Mouse (Mus musculus): Measurements from ENCODE around the gene Med15.

Med15 gene

DNA sequence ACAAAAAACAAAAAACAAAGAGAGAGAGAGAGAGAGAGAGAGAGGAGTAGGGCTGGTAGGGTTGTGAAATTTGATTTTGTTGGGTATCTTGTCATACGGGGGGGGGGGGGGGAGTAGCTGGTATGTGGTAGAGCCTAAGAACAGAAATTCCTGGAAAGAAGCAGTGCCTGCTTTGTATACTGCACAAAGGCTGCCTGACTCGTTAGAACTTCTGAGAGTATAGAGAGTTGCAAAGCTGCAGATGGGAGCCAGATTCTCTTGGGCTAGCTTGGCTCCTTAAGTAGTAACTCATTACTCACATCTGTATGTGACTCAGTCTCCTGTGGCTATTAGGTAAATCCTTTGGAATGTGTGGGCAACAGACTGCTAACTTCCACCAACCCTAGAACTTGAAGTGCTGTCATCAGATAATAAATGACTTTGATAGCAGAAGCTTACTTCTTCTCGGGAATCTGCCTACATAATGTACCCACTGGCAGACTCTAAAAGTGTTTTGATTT lies at the start of gene Med15:
Med15 (minus strand) TSS at position 51 of the 500 bp plus-strand sequence.
- no peaks in the 10 kb centered on the region for H3K36me3 ChIP-seq (ENCODE audit: control insufficient read depth, insufficient read depth, low read length, poor library complexity, severe bottlenecking)
- no peak for DNase-seq (ENCODE audit: low read depth, low spot score)
- no peaks in the 10 kb centered on the region for H3K27me3 ChIP-seq (ENCODE audit: control insufficient read depth, insufficient read depth, low read length, poor library complexity, severe bottlenecking)

GRCm38 (mm10) chr16:17779692-17780091 lies 47.0 kb upstream of the Med15 start:
- no peak for DNase-seq (ENCODE audit: low read depth, low spot score)
- Histone ChIP-seq H3K27me3 (ENCODE audit: control insufficient read depth, insufficient read depth, low read length, poor library complexity, severe bottlenecking) (no peaks in the 10 kb centered on the region), H3K36me3 (ENCODE audit: control insufficient read depth, insufficient read depth, low read length, poor library complexity, severe bottlenecking) (peaks cover 1% of the 10 kb centered on the region; the same call in 1 of the 2 replicates)

DNA sequence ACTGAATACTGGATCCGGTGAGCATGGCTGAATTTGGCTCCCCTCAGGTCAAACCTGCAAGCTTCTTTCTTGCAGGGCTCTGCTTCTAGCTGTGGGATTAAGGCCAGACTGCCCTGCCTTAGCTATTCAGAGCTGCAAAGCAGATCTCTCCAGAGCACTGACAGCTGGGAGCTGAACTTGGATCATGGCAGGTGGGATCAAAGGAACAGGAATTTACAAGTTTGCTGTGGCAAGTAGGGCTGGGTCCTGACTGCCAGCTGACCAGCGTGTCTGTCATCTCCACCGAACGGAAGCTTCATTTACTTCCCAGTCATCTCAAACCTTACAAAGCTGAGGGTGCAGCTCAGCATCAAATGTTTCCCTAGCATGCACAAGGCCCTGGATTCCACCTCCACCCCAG lies 45.5 kb upstream of the Med15 start:
- H3K27me3 ChIP-seq (ENCODE audit: control insufficient read depth, insufficient read depth, low read length, poor library complexity, severe bottlenecking), result no peaks in the 10 kb centered on the region
- DNase-seq (ENCODE audit: low read depth, low spot score), result no peak
- H3K36me3 ChIP-seq (ENCODE audit: control insufficient read depth, insufficient read depth, low read length, poor library complexity, severe bottlenecking), result peaks cover 1% of the 10 kb centered on the region; the same call in 1 of the 2 replicates

DNA sequence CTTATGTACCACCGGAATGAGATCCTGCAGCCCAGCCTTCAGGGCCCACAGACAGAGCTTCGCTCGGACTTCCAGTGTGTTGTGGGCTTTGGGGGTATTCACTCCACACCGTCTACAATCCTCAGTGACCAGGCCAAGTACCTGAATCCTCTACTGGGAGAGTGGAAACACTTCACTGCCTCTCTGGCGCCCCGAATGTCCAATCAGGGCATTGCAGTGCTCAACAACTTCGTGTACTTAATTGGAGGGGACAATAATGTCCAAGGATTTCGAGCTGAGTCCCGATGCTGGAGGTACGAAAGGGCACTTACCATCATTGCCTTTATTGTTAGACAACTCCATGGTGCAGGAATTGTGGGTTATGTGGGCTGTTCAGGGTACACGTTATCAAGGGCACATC lies 44.1 kb upstream of the Med15 start:
- Histone ChIP-seq H3K36me3 (ENCODE audit: control insufficient read depth, insufficient read depth, low read length, poor library complexity, severe bottlenecking) (peaks cover 3% of the 10 kb centered on the region), H3K27me3 (ENCODE audit: control insufficient read depth, insufficient read depth, low read length, poor library complexity, severe bottlenecking) (no peaks in the 10 kb centered on the region)
- peak; percentile 36 for DNase-seq (ENCODE audit: low read depth, low spot score)

DNA sequence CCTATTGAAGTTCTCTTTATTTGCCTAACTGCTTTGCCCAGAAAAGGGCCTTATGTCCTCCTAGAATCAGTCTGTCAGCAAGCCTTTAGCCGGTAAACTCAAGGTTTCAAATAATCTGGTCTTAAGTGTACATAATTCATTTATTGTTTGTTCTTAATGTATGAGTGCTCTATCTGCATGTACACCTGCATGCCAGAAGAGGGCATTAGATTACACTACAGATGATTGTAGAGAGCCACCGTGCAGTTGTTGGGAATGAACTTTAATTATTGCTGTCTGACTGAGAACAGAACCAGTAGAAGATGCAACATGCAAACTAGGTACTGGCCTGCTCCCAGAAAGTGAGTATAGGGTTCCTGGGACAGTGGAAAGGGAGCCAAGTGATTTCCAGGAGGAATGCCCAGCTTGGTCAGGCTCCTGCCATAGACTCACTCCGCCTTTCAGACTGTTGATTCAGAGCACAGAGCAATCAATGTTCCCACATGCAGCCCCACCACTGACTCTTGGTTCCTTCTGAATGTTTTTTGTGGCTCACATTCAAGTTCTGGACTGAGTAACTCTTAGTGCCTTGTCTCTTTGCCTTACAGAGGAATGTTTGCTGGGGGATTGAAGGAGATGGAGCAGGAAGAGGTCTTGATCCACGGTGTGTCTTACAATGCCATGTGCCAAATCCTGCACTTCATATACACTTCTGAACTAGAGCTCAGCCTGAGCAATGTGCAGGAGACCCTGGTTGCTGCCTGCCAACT lies 38.6 kb upstream of the Med15 start:
- no peak for DNase-seq (ENCODE audit: low read depth, low spot score)
- H3K27me3 ChIP-seq (ENCODE audit: control insufficient read depth, insufficient read depth, low read length, poor library complexity, severe bottlenecking), result no peaks in the 10 kb centered on the region

DNA sequence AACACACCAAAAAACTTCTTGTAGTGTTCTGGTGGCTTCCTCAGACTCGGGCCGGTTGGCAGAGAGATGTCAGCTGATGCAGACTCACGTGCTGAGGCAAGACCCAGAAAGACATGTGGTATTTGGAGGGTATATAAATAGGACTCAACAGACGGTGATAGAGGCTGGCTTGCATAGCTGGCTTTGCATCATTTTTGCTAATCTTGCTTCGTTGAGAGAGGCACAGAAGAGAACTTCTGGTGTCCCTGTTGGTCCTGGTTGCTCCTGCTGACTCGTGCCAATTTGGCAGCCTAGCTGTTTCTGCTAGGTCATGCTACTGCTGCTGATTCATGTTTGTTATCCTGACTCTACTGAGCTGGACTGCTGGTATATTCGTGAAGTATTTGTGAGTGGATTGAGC lies 36.1 kb upstream of the Med15 start:
- Histone ChIP-seq H3K36me3 (ENCODE audit: control insufficient read depth, insufficient read depth, low read length, poor library complexity, severe bottlenecking) (peaks cover 1% of the 10 kb centered on the region; the same call in 1 of the 2 replicates), H3K27me3 (ENCODE audit: control insufficient read depth, insufficient read depth, low read length, poor library complexity, severe bottlenecking) (no peaks in the 10 kb centered on the region)
- no peak for DNase-seq (ENCODE audit: low read depth, low spot score)

More for the DNA sequence above, 38.6 kb upstream of the Med15 start:
- peaks cover 1% of the 10 kb centered on the region; the same call in 1 of the 2 replicates for H3K36me3 ChIP-seq (ENCODE audit: control insufficient read depth, insufficient read depth, low read length, poor library complexity, severe bottlenecking)

- DNase-seq (ENCODE audit: low read depth, low spot score), result no peak
- no peaks in the 10 kb centered on the region for H3K36me3 ChIP-seq (ENCODE audit: control insufficient read depth, insufficient read depth, low read length, poor library complexity, severe bottlenecking)
- H3K27me3 ChIP-seq (ENCODE audit: control insufficient read depth, insufficient read depth, low read length, poor library complexity, severe bottlenecking), result no peaks in the 10 kb centered on the region
Observed at GRCm38 (mm10) chr16:17764108-17764511, 31.4 kb upstream of the Med15 start.

GRCm38 (mm10) chr16:17761074-17761473 lies 28.4 kb upstream of the Med15 start:
- no peak for DNase-seq (ENCODE audit: low read depth, low spot score)
- Histone ChIP-seq H3K36me3 (ENCODE audit: control insufficient read depth, insufficient read depth, low read length, poor library complexity, severe bottlenecking) (no peaks in the 10 kb centered on the region), H3K27me3 (ENCODE audit: control insufficient read depth, insufficient read depth, low read length, poor library complexity, severe bottlenecking) (no peaks in the 10 kb centered on the region)

DNA sequence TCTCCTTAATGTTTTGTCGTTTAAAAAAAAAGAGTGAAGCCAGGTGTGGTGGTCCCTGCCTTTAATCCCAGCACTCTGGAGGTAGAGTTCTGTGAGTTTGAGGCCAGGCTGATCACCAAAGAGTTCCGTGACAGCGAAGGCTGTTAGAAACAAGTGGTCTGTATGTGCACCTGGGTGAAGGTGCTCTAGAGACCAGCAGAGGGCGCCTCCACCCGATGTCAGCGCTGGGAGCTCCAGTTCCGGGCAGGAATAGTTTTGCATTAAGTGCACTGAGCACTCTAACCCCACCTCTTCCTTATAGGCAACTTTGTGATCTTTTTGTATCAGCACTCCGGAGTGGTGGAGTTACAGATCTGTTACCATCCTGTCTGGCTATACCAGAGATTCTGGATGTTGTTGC lies 28.0 kb upstream of the Med15 start:
- H3K27me3 ChIP-seq (ENCODE audit: control insufficient read depth, insufficient read depth, low read length, poor library complexity, severe bottlenecking), result no peaks in the 10 kb centered on the region
- H3K36me3 ChIP-seq (ENCODE audit: control insufficient read depth, insufficient read depth, low read length, poor library complexity, severe bottlenecking), result no peaks in the 10 kb centered on the region
- DNase-seq (ENCODE audit: low read depth, low spot score), result peak; percentile 38

DNA sequence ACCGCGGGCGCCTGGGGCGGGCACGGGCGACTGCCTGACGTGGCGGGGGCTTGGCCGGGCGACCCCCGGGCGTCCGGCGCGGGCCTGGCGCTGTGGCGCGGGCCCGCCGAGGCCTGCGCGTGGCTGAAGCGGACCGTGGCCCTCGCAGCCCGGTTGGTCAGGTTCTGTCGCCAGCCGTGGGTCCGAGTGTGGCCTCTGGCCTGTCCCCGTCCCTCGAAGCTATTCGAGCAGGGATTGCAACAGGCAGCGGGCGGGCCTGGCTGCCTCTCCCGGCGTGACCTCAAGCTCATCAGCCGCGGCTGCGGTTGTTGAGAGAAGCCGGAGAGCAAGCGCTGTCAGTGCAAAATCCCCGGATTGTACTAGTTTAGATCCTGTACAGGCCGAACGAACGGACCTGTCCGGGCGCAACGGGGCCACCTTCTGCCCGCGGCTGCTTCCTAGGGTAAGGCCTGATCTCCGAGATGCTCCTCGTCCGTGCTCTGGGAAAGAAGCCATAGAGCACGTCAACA lies 27.2 kb upstream of the Med15 start:
- Histone ChIP-seq H3K36me3 (ENCODE audit: control insufficient read depth, insufficient read depth, low read length, poor library complexity, severe bottlenecking) (no peaks in the 10 kb centered on the region), H3K27me3 (ENCODE audit: control insufficient read depth, insufficient read depth, low read length, poor library complexity, severe bottlenecking) (no peaks in the 10 kb centered on the region)
- peak; percentile 23 for DNase-seq (ENCODE audit: low read depth, low spot score)

DNA sequence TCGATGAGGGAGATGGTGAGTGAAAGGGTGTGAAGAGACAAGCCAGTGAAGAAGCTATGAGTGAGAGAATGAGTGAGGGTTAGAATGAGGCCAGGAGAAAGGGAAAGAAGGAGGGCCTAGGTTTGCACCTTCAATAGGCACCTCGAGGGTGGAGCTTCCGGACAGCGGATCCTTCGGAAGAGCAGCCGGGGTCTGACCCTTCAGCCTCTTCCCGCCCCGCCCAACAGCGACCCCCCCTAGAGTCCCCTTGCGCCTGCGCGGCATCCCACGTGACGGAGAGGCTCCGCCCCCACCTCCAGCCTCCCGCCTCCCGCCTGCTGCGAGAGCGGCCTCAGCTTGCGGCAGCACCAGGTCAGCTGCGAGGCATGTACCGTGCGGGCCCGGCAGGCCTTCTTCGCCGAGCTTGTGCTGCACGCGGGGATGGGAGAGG lies 26.7 kb upstream of the Med15 start, which contains the start of gene Klhl22:
Klhl22 (plus strand) TSS at position 275 of the 430 bp plus-strand sequence.
- no peaks in the 10 kb centered on the region for H3K27me3 ChIP-seq (ENCODE audit: control insufficient read depth, insufficient read depth, low read length, poor library complexity, severe bottlenecking)
- peak; percentile 88 for DNase-seq (ENCODE audit: low read depth, low spot score)
- no peaks in the 10 kb centered on the region for H3K36me3 ChIP-seq (ENCODE audit: control insufficient read depth, insufficient read depth, low read length, poor library complexity, severe bottlenecking)

- no peaks in the 10 kb centered on the region for H3K27me3 ChIP-seq (ENCODE audit: control insufficient read depth, insufficient read depth, low read length, poor library complexity, severe bottlenecking)
- no peaks in the 10 kb centered on the region for H3K36me3 ChIP-seq (ENCODE audit: control insufficient read depth, insufficient read depth, low read length, poor library complexity, severe bottlenecking)
- no peak for DNase-seq (ENCODE audit: low read depth, low spot score)
Observed at GRCm38 (mm10) chr16:17758902-17759301, 26.2 kb upstream of the Med15 start.

DNA sequence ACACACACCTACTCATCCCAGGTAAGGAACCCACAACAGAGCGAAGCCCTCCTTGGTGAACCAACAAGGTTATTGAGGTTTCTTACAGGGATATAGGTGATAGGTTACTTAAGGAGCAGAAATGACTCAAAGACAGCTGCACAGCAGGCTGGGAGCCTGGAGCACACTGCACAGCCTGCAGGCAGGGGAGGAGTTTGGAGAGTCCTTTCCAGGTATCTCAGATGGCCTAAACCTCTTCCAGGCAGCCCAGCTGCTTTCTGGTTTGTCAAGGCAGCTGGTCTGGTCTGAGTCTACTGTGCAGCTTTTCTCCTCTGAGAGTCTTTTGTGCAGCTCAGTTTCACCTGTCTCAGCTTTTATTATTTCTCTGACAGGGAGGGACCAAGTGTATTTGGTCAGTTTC lies 25.1 kb upstream of the Med15 start:
- DNase-seq (ENCODE audit: low read depth, low spot score), result no peak

DNA sequence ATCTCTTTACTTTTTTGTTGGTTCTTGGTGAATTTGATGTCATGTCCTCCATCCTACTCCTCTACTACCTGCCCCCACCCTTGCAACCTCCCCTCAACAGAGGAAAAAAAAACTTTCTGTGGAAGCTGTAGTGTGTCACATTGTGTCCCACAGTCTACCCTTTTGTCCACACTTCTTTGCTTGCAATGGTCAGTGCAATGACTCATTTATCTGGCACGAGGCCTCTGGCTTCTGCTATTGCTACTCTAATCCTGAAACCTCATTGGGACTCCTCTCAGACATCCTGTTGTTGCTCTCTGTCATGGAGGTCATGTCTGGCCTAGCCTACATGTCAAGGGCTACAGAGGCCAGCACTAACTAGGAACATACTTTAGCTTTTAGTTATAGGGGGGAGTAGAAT lies 21.0 kb upstream of the Med15 start:
- Histone ChIP-seq H3K27me3 (ENCODE audit: control insufficient read depth, insufficient read depth, low read length, poor library complexity, severe bottlenecking) (no peaks in the 10 kb centered on the region), H3K36me3 (ENCODE audit: control insufficient read depth, insufficient read depth, low read length, poor library complexity, severe bottlenecking) (no peaks in the 10 kb centered on the region)
- no peak for DNase-seq (ENCODE audit: low read depth, low spot score)

More for the DNA sequence above, 25.1 kb upstream of the Med15 start:
- H3K36me3 ChIP-seq (ENCODE audit: control insufficient read depth, insufficient read depth, low read length, poor library complexity, severe bottlenecking), result no peaks in the 10 kb centered on the region
- no peaks in the 10 kb centered on the region for H3K27me3 ChIP-seq (ENCODE audit: control insufficient read depth, insufficient read depth, low read length, poor library complexity, severe bottlenecking)

GRCm38 (mm10) chr16:17753001-17753400 lies 20.3 kb upstream of the Med15 start:
- DNase-seq (ENCODE audit: low read depth, low spot score), result no peak
- H3K36me3 ChIP-seq (ENCODE audit: control insufficient read depth, insufficient read depth, low read length, poor library complexity, severe bottlenecking), result no peaks in the 10 kb centered on the region
- no peaks in the 10 kb centered on the region for H3K27me3 ChIP-seq (ENCODE audit: control insufficient read depth, insufficient read depth, low read length, poor library complexity, severe bottlenecking)
